In genomic region chr4:95558271-95558888, GRCm38 (mm10) we compare ENCODE assay signal across 8 mouse cellular contexts. TPM values are rescaled to one million over a fixed set of nuclear protein-coding genes. Genes with fewer than 3 reads are reported as not detected.
DNase-seq lines count a peak whose midpoint lies in the region; ATAC-seq lines count a peak whose summit lies in the region.

No protein-coding gene starts in this region.

- H3K27me3 ChIP-seq in heart, embryonic 14.5 days (ENCODE audit: control insufficient read depth, insufficient read depth, low read length) = no peaks in the 10 kb centered on the region

- ATAC-seq in heart, embryonic 14.5 days (ENCODE audit: insufficient number of reproducible peaks, insufficient read depth, low FRiP score, low read depth) = no peak

- H3K36me3 ChIP-seq in heart, embryonic 14.5 days (ENCODE audit: control insufficient read depth, insufficient read depth, low read length) = no peaks in the 10 kb centered on the region

- H3K9me3 ChIP-seq in heart, embryonic 14.5 days (ENCODE audit: control insufficient read depth, low read length) = no peaks in the 10 kb centered on the region

- WGBS in heart, embryonic 14.5 days = 40% methylated on average over 4 of the region's 4 CpGs

- H3K4me1 ChIP-seq in heart, embryonic 14.5 days (ENCODE audit: control insufficient read depth in 2 of 2, insufficient read depth in 2 of 2, low read length in 2 of 2) = peaks cover 6 to 18% of the 10 kb centered on the region in 2 experiments

- H3K4me3 ChIP-seq in heart, embryonic 14.5 days (ENCODE audit: control insufficient read depth in 1 of 2, insufficient read depth in 1 of 2, low read depth in 1 of 2, low read length in 2 of 2) = no peak overlapping the region

- no peak overlapping the region for H3K9ac ChIP-seq in heart, embryonic 14.5 days (ENCODE audit: low read length)

- H3K4me2 ChIP-seq in heart, embryonic 14.5 days (ENCODE audit: low read length) = peak overlapping the region; percentile 65; the same call in 1 of the 2 replicates

- DNase-seq in embryo, embryonic 11 days = peak; percentile 4
- no peak for DNase-seq in embryo, embryonic 9.5 days (ENCODE audit: extremely low spot score)
- DNase-seq in urinary bladder, postnatal 14 days (ENCODE audit: low spot score) = peak; percentile 52
- no peak for DNase-seq in urinary bladder, postnatal 10 days (ENCODE audit: low spot score)
- peak; percentile 53 to 63 for DNase-seq in kidney, postnatal 4 days
- peak; percentile 15 for DNase-seq in ovary, postnatal 36 days (ENCODE audit: low spot score)
- DNase-seq in frontal cortex, postnatal 14 days (ENCODE audit: low spot score in 2 of 2) = no peak

- H3K27ac ChIP-seq in heart, embryonic 14.5 days (replicated peaks in 1 of 2; ENCODE audit: control insufficient read depth in 1 of 2, insufficient read depth in 1 of 2, low read depth in 2 of 2, low read length in 2 of 2) = peak overlapping the region; percentile 58 to 73

RNA-seq across cellular contexts. Expression of gene Fggy, which starts 1.1 kb away (rescaled TPM):
- polyA plus RNA-seq in heart, embryonic 14.5 days (2014; fragmentation: Nextera tagmentation; extraction: Ambion mirVana) = 3.8 and 4.4 TPM in 2 replicates

Comparison
In these comparisons a context has a peak if more than half of its experiments do, and no peak if none do; other contexts are left out.
1. DNase-seq: peak in embryo, embryonic 11 days (single experiment), urinary bladder, postnatal 14 days (single experiment), kidney, postnatal 4 days (2 of 2) and ovary, postnatal 36 days (single experiment); none in embryo, embryonic 9.5 days (single experiment), urinary bladder, postnatal 10 days (single experiment) and frontal cortex, postnatal 14 days (0 of 2).